Mouse (Mus musculus) midbrain, embryonic 15.5 days (tissue): ENCODE results near the gene Manea. TPM values are rescaled to one million over a fixed set of nuclear protein-coding genes. Genes with fewer than 3 reads are reported as not detected.
A peak's percentile ranks its signal among the peaks of the same experiment; 100 is the strongest.
"Not testable (repeated sequence)": the region's sequence is repeated elsewhere in the genome, so short reads cannot be mapped to it uniquely, and the experiment has no call there.

Experiments used
- ATAC-seq: fragments of 200-750 bp; cut with Nextera tagmentation; replicated peaks from 2 replicates; pipeline ENCODE4 v1.8.0; 2017; ENCODE audit warnings: moderate TSS enrichment
- H3K27ac ChIP-seq: fragments of 300-500 bp; sonication (generic); 2 replicates; pipeline ENCODE4 v1.5.1; 2015; ENCODE audit warnings: mild to moderate bottlenecking, inconsistent platforms
- H3K27me3 ChIP-seq: fragments of 300-500 bp; sonication (generic); replicated peaks from 2 replicates; pipeline ENCODE4 v1.6.1; 2015; ENCODE audit warnings: inconsistent platforms
- H3K36me3 ChIP-seq: fragments of 300-500 bp; sonication (generic); replicated peaks from 2 replicates; pipeline ENCODE4 v1.6.1; 2015; ENCODE audit warnings: inconsistent platforms
- H3K4me1 ChIP-seq: fragments of 300-500 bp; sonication (generic); 2 replicates; pipeline ENCODE4 v1.6.1; 2015; ENCODE audit warnings: inconsistent platforms
- H3K4me2 ChIP-seq: fragments of 300-500 bp; sonication (generic); 2 replicates; pipeline ENCODE4 v1.6.1; 2015; ENCODE audit warnings: inconsistent platforms, mild to moderate bottlenecking, moderate library complexity
- H3K4me3 ChIP-seq: fragments of 300-500 bp; sonication (generic); 2 replicates; pipeline ENCODE4 v1.5.1; 2015; ENCODE audit warnings: mild to moderate bottlenecking, inconsistent platforms
- H3K9ac ChIP-seq: fragments of 300-500 bp; sonication (generic); 2 replicates; pipeline ENCODE4 v1.6.1; 2015; ENCODE audit warnings: mild to moderate bottlenecking, inconsistent platforms
- H3K9me3 ChIP-seq: fragments of 300-500 bp; sonication (generic); 2 replicates; pipeline ENCODE4 v1.6.1; 2016; ENCODE audit warnings: inconsistent platforms
- WGBS: fragments of 180-500 bp; shearing (Covaris S2); methylation state at CpG from one replicate; pipeline ENCODE4 v1.1.7; 2015; ENCODE audit warnings: mixed read lengths; 5-methylcytosine and 5-hydroxymethylcytosine counted together
- polyA plus RNA-seq: library from polyadenylated mRNA; unstranded; fragments of >200 nt; fragmentation: Nextera tagmentation; extraction: Ambion mirVana; gene quantifications from 2 replicates; pipeline ENCODE4 v1.2.1, GENCODE M21; 2015

Gene Manea
- polyA plus RNA-seq: 10.9 and 13.0 TPM in 2 replicates

DNA sequence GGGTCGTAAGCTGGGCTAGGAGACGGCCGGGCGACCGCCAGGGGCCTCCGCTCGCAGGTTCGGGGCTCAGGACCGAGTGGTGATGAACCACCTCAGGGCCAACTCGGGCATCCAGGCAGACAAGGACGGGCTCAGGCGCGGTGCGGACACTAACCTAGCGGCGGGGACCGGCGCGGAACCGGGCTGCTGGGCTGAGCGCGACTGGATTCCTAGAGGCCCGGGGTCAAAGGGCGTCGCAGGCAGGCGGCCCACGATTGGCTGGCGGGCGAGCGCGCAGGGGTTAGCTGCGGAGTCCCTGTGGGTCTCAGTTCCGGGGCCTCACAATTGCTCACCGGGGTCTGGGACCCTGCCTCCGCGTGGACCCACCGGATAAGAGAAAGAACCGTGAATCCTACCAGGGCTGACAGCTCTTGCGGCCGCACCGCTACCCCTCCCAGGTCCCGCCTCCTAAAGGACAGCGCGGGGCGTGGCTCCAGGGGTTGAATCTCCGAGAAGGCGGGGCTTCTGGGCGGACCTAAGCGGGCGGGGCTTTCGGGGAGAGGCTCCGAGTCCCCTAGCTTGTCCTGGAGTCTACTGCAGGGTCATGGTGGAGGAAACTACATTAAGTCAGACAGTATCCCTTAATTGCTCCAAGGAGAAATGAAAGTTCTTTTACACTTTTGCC is at the start of gene Manea:
TSS of gene Manea (minus strand) at position 449 of the 664 bp plus-strand sequence.
- WGBS: under 1% methylated on average over 52 of the region's 52 CpGs
- Histone ChIP-seq H3K9ac (peak within 1 kb of the TSS; percentile 77), H3K27ac (peak within 1 kb of the TSS; percentile 85)

DNA sequence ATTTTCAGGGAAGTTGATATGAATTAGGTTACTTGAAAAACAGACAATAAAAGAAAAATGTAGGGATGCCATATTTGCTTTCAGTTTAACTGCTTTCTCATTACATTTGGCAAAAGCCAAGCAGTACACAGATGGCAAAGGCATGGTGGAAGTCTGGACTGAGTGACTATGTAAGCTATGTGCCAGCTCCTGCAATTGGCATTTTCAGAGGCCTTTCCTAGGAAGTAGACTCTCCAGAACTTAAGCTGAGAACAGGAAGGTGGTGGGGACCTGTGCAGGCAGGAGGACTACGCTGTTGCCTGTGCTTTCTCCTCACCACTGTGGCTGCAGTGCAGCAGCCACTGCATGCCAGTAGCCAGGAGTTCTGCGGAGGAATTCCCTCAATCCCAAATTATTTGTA is 7.9 kb upstream of the Manea start:
- ATAC-seq: no peak
- 90% methylated on average over 2 of the region's 2 CpGs for WGBS
- no peaks in the 10 kb centered on the region for H3K4me1 ChIP-seq

More for the DNA sequence above, at the start of gene Manea:
- Histone ChIP-seq H3K27me3 (no peaks in the 10 kb centered on the region), H3K4me3 (peak within 1 kb of the TSS; percentile 86), H3K36me3 (no peaks in the 10 kb centered on the region), H3K4me1 (peaks cover 8% of the 10 kb centered on the region), H3K4me2 (peak within 1 kb of the TSS; percentile 58), H3K9me3 (no peaks in the 10 kb centered on the region)
- peak; percentile 98 for ATAC-seq

DNA sequence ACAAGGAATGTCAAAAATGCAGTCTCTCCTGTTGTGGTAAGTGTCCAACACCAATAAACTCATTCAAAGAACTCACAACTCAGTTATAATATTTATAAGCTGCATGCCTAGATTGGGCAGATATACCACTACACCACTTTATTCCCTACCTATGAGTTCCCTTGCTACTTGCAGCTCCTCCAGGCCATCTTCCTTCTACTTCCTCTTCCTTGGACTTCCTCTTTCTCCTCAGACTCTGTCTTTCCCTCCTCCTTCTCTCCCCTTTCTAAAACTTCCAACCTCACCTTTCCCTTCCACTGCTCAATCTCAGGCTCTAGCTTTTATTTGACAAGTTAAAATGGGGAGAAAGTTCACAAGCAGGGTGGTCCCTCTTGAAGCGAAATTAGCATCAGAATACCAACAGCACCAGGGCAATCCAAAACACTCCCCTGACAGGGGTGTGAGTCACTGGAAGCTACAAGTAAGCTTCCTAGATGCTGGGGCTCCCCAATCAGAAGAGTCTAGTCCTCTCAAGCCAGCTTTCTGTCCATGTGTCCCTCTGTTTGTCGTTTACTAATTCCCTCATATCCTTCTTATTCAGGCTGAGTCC is 7.0 kb upstream of the Manea start:
- WGBS: 23% methylated on average over 2 of the region's 2 CpGs
- H3K9ac ChIP-seq: no peak overlapping the region

More for the DNA sequence above, 7.9 kb upstream of the Manea start:
- H3K9me3 ChIP-seq: no peaks in the 10 kb centered on the region
- no peak overlapping the region for H3K27ac ChIP-seq
- no peaks in the 10 kb centered on the region for H3K36me3 ChIP-seq
- H3K27me3 ChIP-seq: no peaks in the 10 kb centered on the region
- no peak overlapping the region for H3K4me2 ChIP-seq
- no peak overlapping the region for H3K9ac ChIP-seq
- no peak overlapping the region for H3K4me3 ChIP-seq

DNA sequence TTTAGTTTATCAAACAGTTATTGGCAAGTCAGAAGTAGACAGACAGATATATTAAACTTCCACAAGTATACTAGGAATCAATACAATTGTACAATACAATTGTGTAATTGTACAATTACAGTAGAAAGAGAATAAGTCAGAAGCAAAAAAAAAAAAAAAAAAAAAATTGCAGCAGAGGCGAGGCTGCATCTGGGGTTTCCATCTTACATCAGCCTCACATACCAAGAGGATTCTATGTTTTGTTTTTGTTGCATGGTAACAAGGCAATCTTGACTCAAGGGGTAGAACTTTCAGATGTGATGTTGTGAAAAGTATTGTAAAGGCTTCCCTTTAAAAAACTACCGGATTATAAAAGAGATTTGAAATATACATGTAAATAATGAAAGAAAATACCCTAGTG is 548 bp upstream of the Manea start:
- Histone ChIP-seq H3K27me3 (no peaks in the 10 kb centered on the region), H3K9me3 (no peaks in the 10 kb centered on the region), H3K9ac (no peak overlapping the region), H3K4me3 (no peak overlapping the region), H3K4me2 (no peak overlapping the region), H3K4me1 (peaks cover 8% of the 10 kb centered on the region), H3K36me3 (no peaks in the 10 kb centered on the region), H3K27ac (no peak overlapping the region)
- 47% methylated on average over 2 of the region's 2 CpGs for WGBS
- ATAC-seq: no peak

More for the DNA sequence above, 7.0 kb upstream of the Manea start:
- no peak overlapping the region for H3K27ac ChIP-seq
- no peaks in the 10 kb centered on the region for H3K9me3 ChIP-seq
- ATAC-seq: no peak
- H3K4me1 ChIP-seq: no peaks in the 10 kb centered on the region
- H3K4me2 ChIP-seq: no peak overlapping the region
- H3K27me3 ChIP-seq: no peaks in the 10 kb centered on the region
- no peak overlapping the region for H3K4me3 ChIP-seq
- H3K36me3 ChIP-seq: no peaks in the 10 kb centered on the region

DNA sequence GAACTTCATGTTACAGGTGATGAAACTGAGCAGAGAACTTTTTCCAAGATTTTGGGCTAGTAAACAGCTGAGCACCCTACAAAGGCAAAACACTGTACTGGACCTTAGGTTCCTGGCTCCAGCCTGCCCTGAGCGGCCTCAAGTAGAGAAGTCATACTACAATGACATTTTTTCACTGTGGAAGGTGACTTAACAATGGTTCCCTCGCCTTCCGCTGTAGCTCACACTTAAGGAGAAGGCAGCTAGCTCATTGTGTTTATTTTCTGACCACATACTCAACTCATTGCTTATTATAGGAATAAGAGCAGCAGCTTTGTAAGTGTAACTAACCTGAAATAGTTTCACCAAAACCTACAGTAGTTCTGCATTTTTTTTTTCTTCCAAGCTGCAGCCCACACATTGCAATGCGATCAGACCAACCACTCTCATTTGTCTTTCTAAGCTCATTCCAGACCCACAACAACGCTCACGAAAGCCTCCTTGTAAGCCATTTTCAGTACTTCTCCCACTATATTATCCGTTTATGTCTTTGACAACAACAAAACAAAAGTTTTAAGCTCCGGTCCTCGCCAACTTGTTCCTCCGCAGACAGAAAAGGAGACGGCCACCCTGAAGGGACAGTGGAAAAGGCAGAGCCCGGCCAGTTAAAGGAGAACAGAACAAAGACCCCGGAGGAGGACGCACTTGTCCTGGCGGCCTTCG is 799 bp downstream of the Manea start:
- H3K9me3 ChIP-seq: no peaks in the 10 kb centered on the region
- H3K4me2 ChIP-seq: peak overlapping the region; percentile 58
- peak overlapping the region; percentile 85 for H3K27ac ChIP-seq
- no peaks in the 10 kb centered on the region for H3K36me3 ChIP-seq
- peak; percentile 51 for ATAC-seq
- WGBS: 1% methylated on average over 16 of the region's 16 CpGs
- H3K9ac ChIP-seq: peak overlapping the region; percentile 77
- peak overlapping the region; percentile 86 for H3K4me3 ChIP-seq
- no peaks in the 10 kb centered on the region for H3K27me3 ChIP-seq
- peaks cover 8% of the 10 kb centered on the region for H3K4me1 ChIP-seq

DNA sequence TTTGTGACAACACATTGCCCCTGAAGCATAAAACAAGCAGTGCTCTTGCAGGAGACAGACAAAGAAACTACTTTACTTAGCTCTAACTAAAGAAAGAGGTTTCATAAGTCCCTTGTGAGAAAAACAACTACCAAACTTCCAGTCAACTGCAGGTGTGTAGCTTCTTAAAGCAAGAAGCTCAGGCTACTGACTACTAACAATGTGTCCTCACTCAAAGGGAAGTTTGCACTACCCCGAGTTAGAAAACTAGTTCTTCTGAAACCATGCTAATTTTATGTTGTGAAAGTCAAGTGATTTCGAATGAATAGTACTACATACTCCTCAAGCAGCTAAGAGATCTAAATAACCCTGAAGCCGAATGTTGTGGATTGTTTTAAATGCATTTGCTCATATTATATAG is 1.6 kb downstream of the Manea start:
- 0 out of 2 replicates have a peak overlapping the region, but pooled peaks have one; percentile 4 for H3K4me3 ChIP-seq
- no peak overlapping the region for H3K27ac ChIP-seq
- no peaks in the 10 kb centered on the region for H3K27me3 ChIP-seq
- H3K4me2 ChIP-seq: peak overlapping the region; percentile 58
- H3K36me3 ChIP-seq: no peaks in the 10 kb centered on the region
- ATAC-seq: no peak
- H3K4me1 ChIP-seq: peaks cover 8% of the 10 kb centered on the region
- 71% methylated on average over 3 of the region's 3 CpGs for WGBS
- H3K9ac ChIP-seq: no peak overlapping the region
- H3K9me3 ChIP-seq: no peaks in the 10 kb centered on the region

DNA sequence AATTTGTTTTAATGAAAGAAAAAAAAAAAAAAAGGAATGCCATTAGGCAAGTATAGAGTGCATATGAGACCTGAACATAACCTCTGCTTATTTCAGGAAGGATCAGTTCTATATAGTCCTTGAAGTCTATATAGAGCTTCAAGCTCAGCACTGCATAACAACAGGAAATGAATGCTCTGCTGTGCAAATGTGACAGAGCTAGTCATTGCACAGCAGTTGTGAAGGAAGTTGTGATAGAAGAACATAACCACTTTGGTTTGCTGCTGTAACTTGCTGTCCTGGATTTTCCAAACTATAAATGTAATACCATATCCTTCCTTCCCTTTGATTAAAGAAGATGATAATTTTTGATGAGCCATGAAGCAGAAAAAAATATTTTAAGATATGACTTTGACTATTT is 4.3 kb downstream of the Manea start:
- Histone ChIP-seq H3K27me3 (no peaks in the 10 kb centered on the region), H3K36me3 (no peaks in the 10 kb centered on the region), H3K27ac (no peak overlapping the region), H3K4me2 (no peak overlapping the region), H3K9me3 (no peaks in the 10 kb centered on the region), H3K4me3 (no peak overlapping the region), H3K9ac (no peak overlapping the region), H3K4me1 (peaks cover 8% of the 10 kb centered on the region)
- ATAC-seq: no peak

- Histone ChIP-seq H3K27me3 (no peaks in the 10 kb centered on the region), H3K9ac (no peak overlapping the region), H3K4me3 (no peak overlapping the region), H3K36me3 (no peaks in the 10 kb centered on the region), H3K4me1 (no peaks in the 10 kb centered on the region), H3K27ac (no peak overlapping the region), H3K4me2 (no peak overlapping the region), H3K9me3 (no peaks in the 10 kb centered on the region)
- WGBS: 82% methylated on average over 5 of the region's 5 CpGs
- no peak for ATAC-seq
Observed at GRCm38 (mm10) chr4:26338604-26339003, 8.1 kb downstream of the Manea start.

- Histone ChIP-seq H3K27ac (no peak overlapping the region), H3K27me3 (no peaks in the 10 kb centered on the region), H3K4me1 (no peaks in the 10 kb centered on the region), H3K4me2 (no peak overlapping the region), H3K4me3 (no peak overlapping the region), H3K9ac (no peak overlapping the region), H3K36me3 (no peaks in the 10 kb centered on the region), H3K9me3 (no peaks in the 10 kb centered on the region)
- 96% methylated on average over 5 of the region's 5 CpGs for WGBS
- no peak for ATAC-seq
Observed at GRCm38 (mm10) chr4:26336563-26336962, 10.1 kb downstream of the Manea start.

DNA sequence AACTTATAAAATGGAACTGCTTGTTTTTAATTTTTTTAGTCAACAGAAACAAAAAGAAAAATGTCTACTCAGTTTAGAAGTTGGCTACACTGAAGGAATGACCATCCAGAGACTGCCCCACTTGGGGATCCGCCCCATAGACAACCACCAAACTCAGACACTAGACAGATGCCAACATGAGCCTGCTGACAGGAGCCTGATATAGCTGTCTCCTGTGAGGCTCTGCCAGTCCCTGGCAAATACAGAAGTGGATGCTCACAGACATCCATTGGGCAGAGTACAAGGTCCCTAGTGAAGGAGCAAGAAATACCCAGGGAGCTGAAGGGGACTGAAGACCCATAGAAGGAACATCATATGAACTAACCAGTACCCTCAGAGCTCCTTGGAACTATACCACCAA is 42.0 kb downstream of the Manea start:
- H3K9me3 ChIP-seq, H3K4me1 ChIP-seq, H3K4me3 ChIP-seq, H3K27ac ChIP-seq, H3K36me3 ChIP-seq, H3K27me3 ChIP-seq, H3K9ac ChIP-seq, H3K4me2 ChIP-seq, ATAC-seq: not testable (repeated sequence)
- 100% methylated on average over 1 of the region's 1 CpGs for WGBS

DNA sequence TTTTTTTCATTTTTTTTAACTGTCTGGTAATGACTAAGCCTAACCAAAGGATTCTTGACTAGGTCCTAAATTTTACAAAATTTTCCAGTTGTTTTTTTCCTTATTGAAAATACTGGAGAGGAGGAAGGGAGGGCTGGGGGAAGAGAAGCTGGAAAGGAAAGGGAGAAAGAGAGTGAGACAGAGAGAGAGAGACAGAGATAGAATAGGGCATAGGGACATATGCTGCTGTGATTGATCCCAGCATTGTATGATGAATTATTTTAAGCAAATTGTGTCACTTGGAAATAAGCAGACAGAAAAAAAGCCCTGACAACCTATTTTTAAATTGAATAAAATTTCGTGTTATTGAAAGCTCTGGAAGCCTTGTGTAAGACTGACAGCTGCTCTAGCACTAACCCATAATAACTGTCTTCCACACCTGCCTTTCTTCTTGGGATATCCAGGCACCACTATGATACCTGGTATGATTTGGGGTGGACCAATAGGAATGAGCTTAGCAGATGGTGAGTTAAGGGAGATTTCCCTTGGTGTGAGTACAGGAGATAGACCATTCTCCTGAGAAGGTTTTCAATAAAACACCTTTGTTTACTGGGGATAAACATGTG is 69.5 kb downstream of the Manea start:
- WGBS: 49% methylated on average over 1 of the region's 1 CpGs
- H3K4me1 ChIP-seq: no peaks in the 10 kb centered on the region
- no peaks in the 10 kb centered on the region for H3K36me3 ChIP-seq
- no peak overlapping the region for H3K4me2 ChIP-seq
- no peak overlapping the region for H3K9ac ChIP-seq
- H3K27me3 ChIP-seq: no peaks in the 10 kb centered on the region
- no peak overlapping the region for H3K27ac ChIP-seq
- ATAC-seq: no peak
- no peaks in the 10 kb centered on the region for H3K9me3 ChIP-seq
- H3K4me3 ChIP-seq: no peak overlapping the region

DNA sequence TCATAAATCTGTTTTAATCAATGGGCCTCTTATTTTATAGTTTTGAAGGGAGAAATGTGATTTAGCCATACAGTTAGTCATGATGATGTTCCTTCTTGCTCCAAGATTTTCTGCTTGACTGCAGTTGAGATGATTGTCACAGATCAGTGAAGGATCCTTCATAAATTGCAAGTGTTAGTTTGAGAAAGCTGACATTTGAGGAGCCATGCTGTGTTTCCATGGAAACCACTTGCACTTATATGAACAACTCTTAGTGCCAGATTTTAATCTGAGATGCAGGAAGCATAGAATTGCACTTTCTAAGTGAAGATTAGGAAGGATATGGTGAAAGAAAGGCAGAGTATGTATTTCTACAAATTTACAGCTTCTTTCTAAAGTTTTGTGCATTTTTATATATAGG is 70.4 kb downstream of the Manea start:
- Histone ChIP-seq H3K36me3 (no peaks in the 10 kb centered on the region), H3K9ac (no peak overlapping the region), H3K4me3 (no peak overlapping the region), H3K27ac (no peak overlapping the region), H3K4me1 (no peaks in the 10 kb centered on the region), H3K27me3 (no peaks in the 10 kb centered on the region), H3K4me2 (no peak overlapping the region), H3K9me3 (no peaks in the 10 kb centered on the region)
- ATAC-seq: peak; percentile 73; the same call in 1 of the 2 replicates
